Comparison of ENCODE assay signal across 10 mouse cellular contexts in the genomic region with DNA sequence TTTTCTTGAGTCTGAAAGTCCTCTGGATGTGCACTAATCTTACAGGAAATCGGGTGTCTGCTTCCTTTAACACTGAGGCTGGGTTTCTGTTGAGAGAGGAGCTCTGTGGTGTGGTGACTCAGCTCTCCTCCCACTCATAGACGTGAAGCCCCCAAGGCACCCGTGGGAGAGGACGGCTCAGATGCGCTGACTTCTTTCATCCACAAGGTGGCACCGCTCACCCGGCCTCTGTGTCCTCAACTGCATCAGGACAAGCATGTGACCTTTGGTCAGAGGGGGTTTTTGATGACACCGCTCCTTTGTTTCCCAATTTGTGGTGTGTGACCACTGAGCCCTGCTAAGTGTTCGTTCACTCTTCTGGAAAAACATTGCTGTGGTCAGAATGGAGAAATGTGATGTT. TPM values are rescaled to one million over a fixed set of nuclear protein-coding genes. Genes with fewer than 3 reads are reported as not detected.
A peak's percentile ranks its signal among the peaks of the same experiment; 100 is the strongest.
DNase-seq lines count a peak whose midpoint lies in the region; ATAC-seq and TF ChIP-seq lines count a peak whose summit lies in the region.
"Had no signal": no experiment of that assay in that cellular context is flagged by ENCODE, and none has a peak within 500 bp of the region (broad histone marks: within the 10 kb centered on the region; RNA-seq: fewer than 3 reads in every experiment).

No protein-coding gene starts in this region.

- TF ChIP-seq POLR2A in spleen, adult 2 months (IDR thresholded peaks at IDR 0.05; ENCODE audit: low read depth, low read length), result no peak

- H3K4me1 ChIP-seq in heart, embryonic 12.5 days (replicated peaks), result no peaks in the 10 kb centered on the region
- no peaks in the 10 kb centered on the region for H3K4me1 ChIP-seq in spleen, adult 2 months (ENCODE audit: control insufficient read depth, insufficient read depth, insufficient read length)
- H3K4me1 ChIP-seq: hindbrain, embryonic 15.5 days; midbrain, embryonic 12.5 days had no signal

- no peaks in the 10 kb centered on the region for H3K27me3 ChIP-seq in heart, embryonic 12.5 days (replicated peaks)
- H3K27me3 ChIP-seq in spleen, adult 2 months (ENCODE audit: control insufficient read depth, insufficient read depth, low read length), result no peaks in the 10 kb centered on the region
- no peaks in the 10 kb centered on the region for H3K27me3 ChIP-seq in splenic B cell, adult 2 months (ENCODE audit: control insufficient read depth, insufficient read depth, low read length, poor library complexity, severe bottlenecking)
- H3K27me3 ChIP-seq: hindbrain, embryonic 15.5 days; midbrain, embryonic 12.5 days had no signal

- no peak for ATAC-seq in heart, embryonic 12.5 days (ENCODE audit: insufficient number of reproducible peaks, low FRiP score)
- peak; percentile 70 to 85 for ATAC-seq in hematopoietic stem cell, adult 5-6 weeks (replicated peaks in 1 of 2; ENCODE audit: insufficient read depth in 1 of 2, low FRiP score in 2 of 2, low TSS enrichment in 1 of 2, low read depth in 1 of 2, poor library complexity in 2 of 2, severe bottlenecking in 2 of 2)

- peak; percentile 87; the same call in 1 of the 2 replicates for TF ChIP-seq CTCF in spleen, adult 2 months (IDR thresholded peaks at IDR 0.05; ENCODE audit: extremely low read depth, insufficient read depth, insufficient read length, insufficient replicate concordance)

- H3K36me3 ChIP-seq in heart, embryonic 12.5 days, result peaks cover 19% of the 10 kb centered on the region
- H3K36me3 ChIP-seq in spleen, adult 2 months (ENCODE audit: control insufficient read depth, insufficient read depth, low read length), result no peaks in the 10 kb centered on the region
- H3K36me3 ChIP-seq in splenic B cell, adult 2 months (ENCODE audit: control insufficient read depth, insufficient read depth, low read length, poor library complexity, severe bottlenecking), result no peaks in the 10 kb centered on the region; the same call in 1 of the 2 replicates

- no peak overlapping the region for H3K4me3 ChIP-seq in heart, embryonic 12.5 days
- H3K4me3 ChIP-seq in spleen, adult 2 months (ENCODE audit: extremely low read depth, insufficient read depth, insufficient read length), result no peak overlapping the region
- H3K4me3 ChIP-seq: hindbrain, embryonic 15.5 days; midbrain, embryonic 12.5 days had no signal

- WGBS in heart, embryonic 12.5 days, result 60% methylated on average over 9 of the region's 9 CpGs
- WGBS in spleen, adult 2 months, result 14% methylated on average over 9 of the region's 9 CpGs

- H3K9ac ChIP-seq in heart, embryonic 12.5 days, result no peak overlapping the region
- H3K9ac ChIP-seq: hindbrain, embryonic 15.5 days; midbrain, embryonic 12.5 days had no signal

- no peak overlapping the region for H3K27ac ChIP-seq in heart, embryonic 12.5 days (ENCODE audit: poor library complexity, severe bottlenecking)
- H3K27ac ChIP-seq in spleen, adult 2 months (ENCODE audit: insufficient read depth, low read length), result no peak overlapping the region
- H3K27ac ChIP-seq: hindbrain, embryonic 15.5 days; midbrain, embryonic 12.5 days had no signal

- H3K4me2 ChIP-seq in heart, embryonic 12.5 days, result no peak overlapping the region
- H3K4me2 ChIP-seq: hindbrain, embryonic 15.5 days; midbrain, embryonic 12.5 days had no signal

- peak; percentile 36 for DNase-seq in heart, adult 8-10 months (ENCODE audit: low spot score)
- DNase-seq in spleen, adult 2 months (ENCODE audit: low read depth in 1 of 2, low spot score in 2 of 2), result no peak
- DNase-seq in spleen, postnatal 14 days (ENCODE audit: low spot score in 2 of 2), result no peak
- peak; percentile 85 for DNase-seq in splenic B cell, adult 2 months (ENCODE audit: low read depth, low spot score)
- no peak for DNase-seq in frontal cortex, postnatal 25 days (ENCODE audit: low spot score in 2 of 2)
- DNase-seq in urinary bladder, adult 2 months (ENCODE audit: low spot score), result no peak

- H3K9me3 ChIP-seq in heart, embryonic 12.5 days (replicated peaks), result peaks cover 52% of the 10 kb centered on the region

RNA-seq across cellular contexts. Expression of gene Crlf2, which starts 10.1 kb away (rescaled TPM):
- 1 to 10 TPM; 3.7 to 8.1 (median 5.7) TPM for total RNA-seq in heart, adult 8-10 months (2022)
- polyA plus RNA-seq in heart, embryonic 12.5 days (2016; fragmentation: Nextera tagmentation; extraction: Ambion mirVana), result 9.1 TPM in 2 replicates
- 88.7 and 96.9 TPM in 2 replicates for polyA plus RNA-seq in spleen, adult 2 months (2012; rRNA removed)
- 31.9 and 43.6 TPM in 2 replicates for total RNA-seq in hematopoietic stem cell, adult 5-6 weeks (2017)
- polyA plus RNA-seq in urinary bladder, adult 2 months (2012; rRNA removed), result 24.7 and 26.4 TPM in 2 replicates

Comparison
In these comparisons a context has a peak if more than half of its experiments do, and no peak if none do; other contexts are left out.
1. DNase-seq: peak in heart, adult 8-10 months (single experiment) and splenic B cell, adult 2 months (single experiment); none in spleen, adult 2 months (0 of 2), spleen, postnatal 14 days (0 of 2), frontal cortex, postnatal 25 days (0 of 2) and urinary bladder, adult 2 months (single experiment).